Mouse (Mus musculus): ENCODE measurements around the gene Sv2a. TPM values are rescaled to one million over a fixed set of nuclear protein-coding genes. Genes with fewer than 3 reads are reported as not detected.

Sv2a gene
- polyA plus RNA-seq (2012; rRNA removed) = 0.54 and 1.7 TPM in 2 replicates

DNA sequence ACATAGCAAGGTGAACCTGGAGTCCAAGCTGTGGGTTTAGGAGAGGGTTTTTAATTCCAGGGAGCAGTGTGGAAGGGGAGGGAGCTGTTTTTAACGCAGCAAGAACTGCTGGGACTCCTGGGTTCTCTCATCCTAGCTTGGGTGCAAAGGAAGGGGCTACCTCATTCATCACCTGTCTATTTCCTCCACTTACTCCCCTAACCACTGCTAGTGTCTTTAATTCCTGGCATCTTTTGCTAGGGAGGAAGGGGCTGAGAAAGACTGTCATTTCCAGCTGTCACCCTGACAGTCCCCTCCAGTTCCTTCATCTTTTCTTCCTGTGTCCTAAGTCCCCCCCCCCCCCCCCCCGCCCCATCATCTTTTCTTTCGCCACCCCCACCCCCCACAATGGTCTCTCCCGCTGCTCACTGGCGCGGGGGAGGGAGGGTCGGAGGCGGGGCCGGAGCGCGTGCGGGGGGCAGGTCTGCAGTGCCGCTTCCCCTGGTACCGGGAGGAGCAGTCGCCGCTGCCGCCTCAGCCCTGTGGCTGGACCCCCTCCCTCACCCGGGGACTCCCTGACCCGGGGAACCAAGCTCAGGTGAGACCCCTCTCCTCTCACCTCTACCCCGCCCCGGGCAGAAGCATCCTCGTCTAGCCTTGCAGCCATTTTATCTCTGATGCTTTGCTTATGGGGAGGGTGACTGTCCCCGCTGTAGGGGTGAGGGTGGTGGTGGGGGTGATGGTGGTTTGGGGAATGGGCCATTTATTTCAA lies at the start of gene Sv2a:
Gene Sv2a (plus strand): TSS at position 425 of the 751 bp plus-strand sequence.
- peak within 1 kb of the TSS; percentile 79 for H3K4me3 ChIP-seq (ENCODE audit: control insufficient read depth, low read depth, low read length)
- H3K27me3 ChIP-seq (ENCODE audit: control insufficient read depth, insufficient read depth, low read length) = no peaks in the 10 kb centered on the region
- peaks cover 14% of the 10 kb centered on the region for H3K4me1 ChIP-seq (ENCODE audit: control insufficient read depth, insufficient read depth, low read length)
- peaks cover 4% of the 10 kb centered on the region; the same call in 1 of the 2 replicates for H3K36me3 ChIP-seq (ENCODE audit: control insufficient read depth, insufficient read depth, low read length)
- TF ChIP-seq POLR2A (IDR thresholded peaks at IDR 0.05; ENCODE audit: control insufficient read depth, low read depth, low read length) = no peak
- no peak for TF ChIP-seq CTCF (IDR thresholded peaks at IDR 0.05; ENCODE audit: control insufficient read depth, insufficient read depth, insufficient replicate concordance, low read depth, low read length)
- H3K27ac ChIP-seq (ENCODE audit: control insufficient read depth, insufficient read depth, low read depth, low read length) = no peak within 1 kb of the TSS

- Histone ChIP-seq H3K36me3 (ENCODE audit: control insufficient read depth, insufficient read depth, low read length) (peaks cover 2% of the 10 kb centered on the region), H3K4me1 (ENCODE audit: control insufficient read depth, insufficient read depth, low read length) (no peaks in the 10 kb centered on the region)
Measured at GRCm38 (mm10) chr3:96132478-96132877, 48.5 kb upstream of the Sv2a start.

GRCm38 (mm10) chr3:96133327-96133905 lies 47.5 kb upstream of the Sv2a start:
- peaks cover 2% of the 10 kb centered on the region for H3K36me3 ChIP-seq (ENCODE audit: control insufficient read depth, insufficient read depth, low read length)
- no peaks in the 10 kb centered on the region for H3K27me3 ChIP-seq (ENCODE audit: control insufficient read depth, insufficient read depth, low read length)
- no peaks in the 10 kb centered on the region for H3K4me1 ChIP-seq (ENCODE audit: control insufficient read depth, insufficient read depth, low read length)
- TF ChIP-seq POLR2A (IDR thresholded peaks at IDR 0.05; ENCODE audit: control insufficient read depth, low read depth, low read length) = no peak
- no peak for TF ChIP-seq CTCF (IDR thresholded peaks at IDR 0.05; ENCODE audit: control insufficient read depth, insufficient read depth, insufficient replicate concordance, low read depth, low read length)
- H3K4me3 ChIP-seq (ENCODE audit: control insufficient read depth, low read depth, low read length) = no peak overlapping the region
- no peak overlapping the region for H3K27ac ChIP-seq (ENCODE audit: control insufficient read depth, insufficient read depth, low read depth, low read length)

More at GRCm38 (mm10) chr3:96132478-96132877, 48.5 kb upstream of the Sv2a start:
- no peak for TF ChIP-seq POLR2A (IDR thresholded peaks at IDR 0.05; ENCODE audit: control insufficient read depth, low read depth, low read length)
- no peak overlapping the region for H3K27ac ChIP-seq (ENCODE audit: control insufficient read depth, insufficient read depth, low read depth, low read length)
- H3K4me3 ChIP-seq (ENCODE audit: control insufficient read depth, low read depth, low read length) = no peak overlapping the region
- H3K27me3 ChIP-seq (ENCODE audit: control insufficient read depth, insufficient read depth, low read length) = no peaks in the 10 kb centered on the region

DNA sequence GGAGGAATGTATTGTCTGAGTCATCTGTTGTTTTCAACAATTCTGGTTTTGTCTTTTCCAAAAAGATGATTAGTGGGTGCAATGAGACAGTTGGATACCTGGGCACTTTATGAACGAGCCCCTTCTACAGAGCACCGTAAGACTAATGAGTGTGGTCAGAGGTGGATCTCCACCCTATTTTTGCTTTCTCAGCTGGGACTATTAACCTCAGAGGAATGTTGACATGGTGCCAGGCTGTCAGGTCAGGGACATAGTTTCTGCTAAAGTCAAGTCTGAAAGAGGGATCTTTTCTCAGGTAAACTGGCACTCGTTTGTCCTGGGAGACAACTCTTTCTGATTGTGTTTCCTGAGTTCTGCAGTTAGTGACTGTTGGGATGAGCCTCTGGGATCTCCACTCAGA lies 45.9 kb upstream of the Sv2a start:
- H3K27ac ChIP-seq (ENCODE audit: control insufficient read depth, insufficient read depth, low read depth, low read length) = no peak overlapping the region
- H3K4me3 ChIP-seq (ENCODE audit: control insufficient read depth, low read depth, low read length) = no peak overlapping the region
- no peaks in the 10 kb centered on the region for H3K27me3 ChIP-seq (ENCODE audit: control insufficient read depth, insufficient read depth, low read length)
- peaks cover 2% of the 10 kb centered on the region for H3K36me3 ChIP-seq (ENCODE audit: control insufficient read depth, insufficient read depth, low read length)
- no peak for TF ChIP-seq POLR2A (IDR thresholded peaks at IDR 0.05; ENCODE audit: control insufficient read depth, low read depth, low read length)
- no peak for TF ChIP-seq CTCF (IDR thresholded peaks at IDR 0.05; ENCODE audit: control insufficient read depth, insufficient read depth, insufficient replicate concordance, low read depth, low read length)
- H3K4me1 ChIP-seq (ENCODE audit: control insufficient read depth, insufficient read depth, low read length) = no peaks in the 10 kb centered on the region

GRCm38 (mm10) chr3:96147950-96148349 lies 33.0 kb upstream of the Sv2a start:
- Histone ChIP-seq H3K4me3 (ENCODE audit: control insufficient read depth, low read depth, low read length) (no peak overlapping the region), H3K27me3 (ENCODE audit: control insufficient read depth, insufficient read depth, low read length) (no peaks in the 10 kb centered on the region), H3K36me3 (ENCODE audit: control insufficient read depth, insufficient read depth, low read length) (no peaks in the 10 kb centered on the region; the same call in none of the 2 replicates), H3K27ac (ENCODE audit: control insufficient read depth, insufficient read depth, low read depth, low read length) (no peak overlapping the region), H3K4me1 (ENCODE audit: control insufficient read depth, insufficient read depth, low read length) (no peaks in the 10 kb centered on the region)
- TF ChIP-seq POLR2A (IDR thresholded peaks at IDR 0.05; ENCODE audit: control insufficient read depth, low read depth, low read length) (no peak), CTCF (IDR thresholded peaks at IDR 0.05; ENCODE audit: control insufficient read depth, insufficient read depth, insufficient replicate concordance, low read depth, low read length) (no peak)

GRCm38 (mm10) chr3:96151836-96152235 lies 29.1 kb upstream of the Sv2a start:
- no peaks in the 10 kb centered on the region; the same call in none of the 2 replicates for H3K36me3 ChIP-seq (ENCODE audit: control insufficient read depth, insufficient read depth, low read length)
- no peaks in the 10 kb centered on the region for H3K4me1 ChIP-seq (ENCODE audit: control insufficient read depth, insufficient read depth, low read length)

DNA sequence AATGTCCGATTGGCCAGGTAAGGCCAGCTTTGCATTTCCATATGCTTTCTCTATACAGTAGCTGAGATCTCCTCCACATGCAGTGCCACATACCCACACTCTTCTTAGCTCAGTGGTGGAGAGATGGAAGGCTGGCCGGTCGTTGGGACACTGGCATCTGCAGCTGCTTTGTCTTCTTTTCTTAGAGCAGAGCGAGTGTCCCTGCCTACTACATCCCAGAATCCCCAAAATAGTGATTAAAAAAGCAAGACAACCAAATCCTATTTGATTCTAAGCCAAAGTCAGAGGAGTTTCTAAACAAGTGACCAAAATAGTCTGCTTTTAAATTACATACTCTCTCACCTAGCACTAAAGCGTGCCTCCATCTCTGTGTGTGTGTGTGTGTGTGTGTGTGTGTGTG lies 28.3 kb upstream of the Sv2a start:
- no peaks in the 10 kb centered on the region for H3K4me1 ChIP-seq (ENCODE audit: control insufficient read depth, insufficient read depth, low read length)
- TF ChIP-seq POLR2A (IDR thresholded peaks at IDR 0.05; ENCODE audit: control insufficient read depth, low read depth, low read length) = no peak
- no peak for TF ChIP-seq CTCF (IDR thresholded peaks at IDR 0.05; ENCODE audit: control insufficient read depth, insufficient read depth, insufficient replicate concordance, low read depth, low read length)
- H3K36me3 ChIP-seq (ENCODE audit: control insufficient read depth, insufficient read depth, low read length) = no peaks in the 10 kb centered on the region; the same call in none of the 2 replicates
- H3K27ac ChIP-seq (ENCODE audit: control insufficient read depth, insufficient read depth, low read depth, low read length) = no peak overlapping the region
- H3K4me3 ChIP-seq (ENCODE audit: control insufficient read depth, low read depth, low read length) = no peak overlapping the region
- no peaks in the 10 kb centered on the region for H3K27me3 ChIP-seq (ENCODE audit: control insufficient read depth, insufficient read depth, low read length)

More at GRCm38 (mm10) chr3:96151836-96152235, 29.1 kb upstream of the Sv2a start:
- no peak overlapping the region for H3K4me3 ChIP-seq (ENCODE audit: control insufficient read depth, low read depth, low read length)
- no peak overlapping the region for H3K27ac ChIP-seq (ENCODE audit: control insufficient read depth, insufficient read depth, low read depth, low read length)
- TF ChIP-seq CTCF (IDR thresholded peaks at IDR 0.05; ENCODE audit: control insufficient read depth, insufficient read depth, insufficient replicate concordance, low read depth, low read length) = no peak
- TF ChIP-seq POLR2A (IDR thresholded peaks at IDR 0.05; ENCODE audit: control insufficient read depth, low read depth, low read length) = no peak
- no peaks in the 10 kb centered on the region for H3K27me3 ChIP-seq (ENCODE audit: control insufficient read depth, insufficient read depth, low read length)

Data from testis, adult 2 months (tissue).